Mouse (Mus musculus) bone marrow macrophage, adult 2 months (primary cell): ENCODE measurements at regions not wholly inside any gene's neighbourhood (a gene's known extent, or its start where the extent isn't known, plus 50 kb on each side); places are given as distances from the start of the nearest gene placed in this dataset.

Experiments used
- H3K27ac ChIP-seq: 2 replicates; pipeline ENCODE4 v1.5.1; 2012; ENCODE audit warnings: low read depth, low read length; ENCODE audit not compliant: insufficient read depth
- H3K4me1 ChIP-seq: 2 replicates; pipeline ENCODE4 v1.6.1; 2012; ENCODE audit warnings: low read length; ENCODE audit not compliant: control insufficient read depth, insufficient read depth
- H3K4me3 ChIP-seq: 2 replicates; pipeline ENCODE4 v1.5.1; 2012; ENCODE audit warnings: mild to moderate bottlenecking, low read length, moderate library complexity; ENCODE audit not compliant: insufficient read depth
- CTCF ChIP-seq: IDR thresholded peaks from 2 replicates; pipeline ENCODE4 v1.5.1; 2012; ENCODE audit warnings: low read depth, mild to moderate bottlenecking, low read length, moderate library complexity
- POLR2A ChIP-seq: IDR thresholded peaks from 2 replicates; pipeline ENCODE4 v1.6.1; 2012; ENCODE audit warnings: mild to moderate bottlenecking, low read depth, low read length, borderline replicate concordance

- Histone ChIP-seq H3K4me3 (no peak overlapping the region), H3K4me1 (peaks cover 2% of the 10 kb centered on the region; the same call in 1 of the 2 replicates), H3K27ac (no peak overlapping the region)
- TF ChIP-seq CTCF (no peak), POLR2A (no peak)
These were observed 207.1 kb upstream of the Hhip start for GRCm38 (mm10) chr8:80264915-80265314.

GRCm38 (mm10) chr8:80263468-80263945, 205.7 kb upstream of the Hhip start:
- Histone ChIP-seq H3K4me1 (peaks cover 2% of the 10 kb centered on the region; the same call in 1 of the 2 replicates), H3K4me3 (no peak overlapping the region), H3K27ac (no peak overlapping the region)
- no peak for TF ChIP-seq CTCF
- TF ChIP-seq POLR2A: no peak

GRCm38 (mm10) chr8:80262911-80263310, 205.1 kb upstream of the Hhip start:
- peaks cover 2% of the 10 kb centered on the region; the same call in 1 of the 2 replicates for H3K4me1 ChIP-seq
- TF ChIP-seq CTCF (no peak), POLR2A (no peak)
- H3K27ac ChIP-seq: no peak overlapping the region
- no peak overlapping the region for H3K4me3 ChIP-seq

- Histone ChIP-seq H3K27ac (no peak overlapping the region), H3K4me3 (no peak overlapping the region), H3K4me1 (no peaks in the 10 kb centered on the region)
- TF ChIP-seq CTCF: no peak
- no peak for TF ChIP-seq POLR2A
These were observed 195.7 kb upstream of the Hhip start for GRCm38 (mm10) chr8:80253541-80253940.

GRCm38 (mm10) chr8:80251595-80251994, 193.8 kb upstream of the Hhip start:
- Histone ChIP-seq H3K4me1 (no peaks in the 10 kb centered on the region), H3K4me3 (no peak overlapping the region), H3K27ac (no peak overlapping the region)
- no peak for TF ChIP-seq CTCF
- no peak for TF ChIP-seq POLR2A

- no peak overlapping the region for H3K27ac ChIP-seq
- no peak for TF ChIP-seq POLR2A
- no peak for TF ChIP-seq CTCF
- no peak overlapping the region for H3K4me3 ChIP-seq
- H3K4me1 ChIP-seq: no peaks in the 10 kb centered on the region
These were observed 192.7 kb upstream of the Hhip start for GRCm38 (mm10) chr8:80250305-80251161.

- no peaks in the 10 kb centered on the region for H3K4me1 ChIP-seq
These were observed 192.0 kb upstream of the Hhip start for GRCm38 (mm10) chr8:80249762-80250161.

GRCm38 (mm10) chr8:80239879-80240278, 182.1 kb upstream of the Hhip start:
- TF ChIP-seq CTCF: no peak
- no peak for TF ChIP-seq POLR2A
- H3K4me1 ChIP-seq: no peaks in the 10 kb centered on the region
- no peak overlapping the region for H3K27ac ChIP-seq
- no peak overlapping the region for H3K4me3 ChIP-seq

More at GRCm38 (mm10) chr8:80249762-80250161, 192.0 kb upstream of the Hhip start:
- no peak overlapping the region for H3K27ac ChIP-seq
- no peak for TF ChIP-seq POLR2A
- TF ChIP-seq CTCF: no peak
- no peak overlapping the region for H3K4me3 ChIP-seq

- H3K27ac ChIP-seq: no peak overlapping the region
- no peaks in the 10 kb centered on the region for H3K4me1 ChIP-seq
- TF ChIP-seq CTCF (no peak), POLR2A (no peak)
- H3K4me3 ChIP-seq: no peak overlapping the region
These were observed 152.6 kb upstream of the Hhip start for GRCm38 (mm10) chr8:80210361-80210760.

- H3K27ac ChIP-seq: no peak overlapping the region
- no peak for TF ChIP-seq CTCF
- no peak for TF ChIP-seq POLR2A
- H3K4me1 ChIP-seq: no peaks in the 10 kb centered on the region
- H3K4me3 ChIP-seq: no peak overlapping the region
These were observed 147.2 kb upstream of the Hhip start for GRCm38 (mm10) chr8:80204678-80205654.
